Mouse (Mus musculus) intestine, embryonic 15.5 days (tissue): ENCODE measurements around the gene Ski. TPM values are rescaled to one million over a fixed set of nuclear protein-coding genes. Genes with fewer than 3 reads are reported as not detected.

Experiments
- ATAC-seq: fragments of 200-750 bp; cut with Nextera tagmentation; 2 replicates; pipeline ENCODE4 v1.8.0; 2017; ENCODE audit warnings: moderate TSS enrichment, moderate library complexity
- H3K27ac ChIP-seq: fragments of 300-500 bp; sonication (generic); 2 replicates; pipeline ENCODE4 v1.5.1; 2015; ENCODE audit warnings: mild to moderate bottlenecking, inconsistent platforms
- H3K27me3 ChIP-seq: fragments of 300-500 bp; sonication (generic); replicated peaks from 2 replicates; pipeline ENCODE4 v1.6.1; 2015; ENCODE audit warnings: inconsistent platforms
- H3K36me3 ChIP-seq: fragments of 300-500 bp; sonication (generic); 2 replicates; pipeline ENCODE4 v1.6.1; 2015; ENCODE audit warnings: inconsistent platforms
- H3K4me1 ChIP-seq: fragments of 300-500 bp; sonication (generic); replicated peaks from 2 replicates; pipeline ENCODE4 v1.6.1; 2015; ENCODE audit warnings: inconsistent platforms
- H3K4me2 ChIP-seq: fragments of 300-500 bp; sonication (generic); replicated peaks from 2 replicates; pipeline ENCODE4 v1.6.1; 2015; ENCODE audit warnings: mild to moderate bottlenecking, inconsistent platforms
- H3K4me3 ChIP-seq: fragments of 300-500 bp; sonication (generic); replicated peaks from 2 replicates; pipeline ENCODE4 v1.5.1; 2015; ENCODE audit warnings: inconsistent platforms
- H3K9ac ChIP-seq: fragments of 300-500 bp; sonication (generic); 2 replicates; pipeline ENCODE4 v1.6.1; 2015; ENCODE audit warnings: inconsistent platforms
- H3K9me3 ChIP-seq: fragments of 300-500 bp; sonication (generic); 2 replicates; pipeline ENCODE4 v1.6.1; 2016; ENCODE audit warnings: inconsistent platforms
- WGBS: fragments of 180-500 bp; shearing (Covaris S2); methylation state at CpG from one replicate; pipeline ENCODE4 v1.1.7; 2015; 5-methylcytosine and 5-hydroxymethylcytosine counted together
- polyA plus RNA-seq: library from polyadenylated mRNA; unstranded; fragments of >200 nt; fragmentation: Nextera tagmentation; extraction: Ambion mirVana; gene quantifications from 2 replicates; pipeline ENCODE4 v1.2.1, GENCODE M21; 2015

The Ski gene
- polyA plus RNA-seq, 1 experiment from 2014 or later: 13.3 TPM

- no peak overlapping the region for H3K9ac ChIP-seq
- ATAC-seq: 0 out of 2 replicates have a peak, but pooled peaks have one; percentile 25
- H3K4me2 ChIP-seq: no peak overlapping the region
- WGBS: 64% methylated on average over 8 of the region's 8 CpGs
- H3K36me3 ChIP-seq: no peaks in the 10 kb centered on the region
- H3K27ac ChIP-seq: no peak overlapping the region
- H3K9me3 ChIP-seq: no peaks in the 10 kb centered on the region
- H3K4me3 ChIP-seq: no peak overlapping the region
- no peaks in the 10 kb centered on the region for H3K27me3 ChIP-seq
- peaks cover 12% of the 10 kb centered on the region for H3K4me1 ChIP-seq
Measured at GRCm38 (mm10) chr4:155113766-155114410, 108.5 kb downstream of the Ski start.

- no peaks in the 10 kb centered on the region for H3K27me3 ChIP-seq
Measured at GRCm38 (mm10) chr4:155109471-155109870, 112.9 kb downstream of the Ski start.

GRCm38 (mm10) chr4:155107886-155108285, 114.5 kb downstream of the Ski start:
- Histone ChIP-seq H3K27ac (no peak overlapping the region), H3K4me1 (no peaks in the 10 kb centered on the region), H3K4me3 (no peak overlapping the region), H3K9me3 (no peaks in the 10 kb centered on the region), H3K36me3 (no peaks in the 10 kb centered on the region), H3K27me3 (no peaks in the 10 kb centered on the region), H3K9ac (no peak overlapping the region), H3K4me2 (no peak overlapping the region)
- 93% methylated on average over 4 of the region's 4 CpGs for WGBS
- ATAC-seq: no peak; the same call in 1 of the 2 replicates

More at GRCm38 (mm10) chr4:155109471-155109870, 112.9 kb downstream of the Ski start:
- Histone ChIP-seq H3K9ac (no peak overlapping the region), H3K4me3 (no peak overlapping the region), H3K4me2 (no peak overlapping the region), H3K4me1 (peaks cover 7% of the 10 kb centered on the region), H3K27ac (no peak overlapping the region; the same call in 1 of the 2 replicates), H3K9me3 (no peaks in the 10 kb centered on the region), H3K36me3 (no peaks in the 10 kb centered on the region)
- ATAC-seq: no peak
- 48% methylated on average over 5 of the region's 5 CpGs for WGBS

Other genes with a start within 250 kb of the Ski start
- gene Plch2, start 165.8 kb downstream of the Ski start, polyA plus RNA-seq: 19.9 and 21.2 TPM in 2 replicates
- gene Pex10, start 155.6 kb downstream of the Ski start, polyA plus RNA-seq: 23.3 and 26.0 TPM in 2 replicates
- 194 and 205 TPM in 2 replicates for gene Rer1, start 136.2 kb downstream of the Ski start, polyA plus RNA-seq
- 3.0 and 3.9 TPM in 2 replicates for gene Morn1, start 136.0 kb downstream of the Ski start, polyA plus RNA-seq
- 64.1 and 74.9 TPM in 2 replicates for gene Faap20, start 27.2 kb upstream of the Ski start, polyA plus RNA-seq
- gene Prkcz, start 138.8 kb upstream of the Ski start, polyA plus RNA-seq: 24.8 and 27.1 TPM in 2 replicates
- 0.10 TPM in 1 of 2 replicates, not detected in the other for gene Gabrd, start 175.5 kb upstream of the Ski start, polyA plus RNA-seq
- 1.2 and 2.3 TPM in 2 replicates for gene Cfap74, start 186.6 kb upstream of the Ski start, polyA plus RNA-seq
- gene Tmem52, start 246.5 kb upstream of the Ski start, polyA plus RNA-seq: 2.1 and 2.2 TPM in 2 replicates